Comparison of ENCODE assay signal across 24 mouse cellular contexts in genomic region chr2:18974882-18975645, GRCm38 (mm10). TPM values are rescaled to one million over a fixed set of nuclear protein-coding genes. Genes with fewer than 3 reads are reported as not detected.
DNase-seq lines count a peak whose midpoint lies in the region; ATAC-seq lines count a peak whose summit lies in the region.
"Had no signal": no experiment of that assay in that cellular context is flagged by ENCODE, and none has a peak within 500 bp of the region (broad histone marks: within the 10 kb centered on the region; RNA-seq: fewer than 3 reads in every experiment).

No protein-coding gene starts in this region.

- WGBS in midbrain, embryonic 15.5 days = 54% methylated on average over 4 of the region's 4 CpGs
- WGBS in midbrain, embryonic 10.5 days = 78% methylated on average over 4 of the region's 4 CpGs
- WGBS in embryonic facial prominence, embryonic 14.5 days = 46% methylated on average over 4 of the region's 4 CpGs
- 39% methylated on average over 4 of the region's 4 CpGs for WGBS in liver, embryonic 16.5 days (ENCODE audit: insufficient replicate concordance)

- 0 out of 2 replicates have a peak, but pooled peaks have one; percentile 24 for ATAC-seq in midbrain, embryonic 15.5 days (replicated peaks)
- peak; percentile 55 for ATAC-seq in embryonic facial prominence, embryonic 14.5 days (ENCODE audit: low read depth)
- ATAC-seq in liver, embryonic 16.5 days (ENCODE audit: low read depth) = 0 out of 2 replicates have a peak, but pooled peaks have one; percentile 46
- no peak; the same call in 1 of the 2 replicates for ATAC-seq in monocyte, adult 5-6 weeks (replicated peaks; ENCODE audit: insufficient number of reproducible peaks, low FRiP score, low TSS enrichment, poor library complexity, severe bottlenecking)
- ATAC-seq: CD4-positive, CD25-positive, alpha-beta regulatory T cell, adult 4 months; forebrain, embryonic 16.5 days; inflammation-experienced regulatory T-cells, adult 6 months; midbrain, embryonic 16.5 days had no signal

- no peak overlapping the region for H3K27ac ChIP-seq in midbrain, embryonic 15.5 days
- H3K27ac ChIP-seq in midbrain, embryonic 10.5 days (replicated peaks) = no peak overlapping the region
- no peak overlapping the region for H3K27ac ChIP-seq in embryonic facial prominence, embryonic 14.5 days (replicated peaks; ENCODE audit: low read depth, low read length)
- no peak overlapping the region for H3K27ac ChIP-seq in liver, embryonic 16.5 days (ENCODE audit: low read length)
- H3K27ac ChIP-seq: heart, adult 2 months; heart, embryonic 15.5 days; hindbrain, embryonic 12.5 days; limb, embryonic 15.5 days; stomach, embryonic 15.5 days had no signal

- no peak overlapping the region for H3K9ac ChIP-seq in midbrain, embryonic 15.5 days
- no peak overlapping the region for H3K9ac ChIP-seq in embryonic facial prominence, embryonic 14.5 days (ENCODE audit: low read depth, low read length)
- H3K9ac ChIP-seq in liver, embryonic 16.5 days (ENCODE audit: low read depth, low read length) = no peak overlapping the region
- H3K9ac ChIP-seq: heart, embryonic 15.5 days; hindbrain, embryonic 12.5 days; limb, embryonic 15.5 days; stomach, embryonic 15.5 days had no signal

- H3K4me1 ChIP-seq in midbrain, embryonic 15.5 days = no peaks in the 10 kb centered on the region
- H3K4me1 ChIP-seq in midbrain, embryonic 10.5 days = peaks cover 11% of the 10 kb centered on the region
- H3K4me1 ChIP-seq in embryonic facial prominence, embryonic 14.5 days (ENCODE audit: control insufficient read depth, insufficient read depth, low read length) = 0 out of 2 replicates have a peak, but pooled peaks cover 5% of the 10 kb centered on the region
- peaks cover 25% of the 10 kb centered on the region for H3K4me1 ChIP-seq in liver, embryonic 16.5 days (ENCODE audit: control insufficient read depth, low read depth, low read length)

- no peaks in the 10 kb centered on the region for H3K9me3 ChIP-seq in midbrain, embryonic 15.5 days
- 0 out of 2 replicates have a peak, but pooled peaks cover 4% of the 10 kb centered on the region for H3K9me3 ChIP-seq in midbrain, embryonic 10.5 days (replicated peaks)
- H3K9me3 ChIP-seq in embryonic facial prominence, embryonic 14.5 days (ENCODE audit: control insufficient read depth, low read length) = peaks cover 8% of the 10 kb centered on the region; the same call in 1 of the 2 replicates
- no peaks in the 10 kb centered on the region for H3K9me3 ChIP-seq in liver, embryonic 16.5 days (replicated peaks; ENCODE audit: control insufficient read depth, low read length)
- H3K9me3 ChIP-seq: stomach, embryonic 15.5 days had no signal

- no peak overlapping the region for H3K4me3 ChIP-seq in midbrain, embryonic 15.5 days
- no peak overlapping the region for H3K4me3 ChIP-seq in midbrain, embryonic 10.5 days
- H3K4me3 ChIP-seq in embryonic facial prominence, embryonic 14.5 days (ENCODE audit: low read depth, low read length) = no peak overlapping the region
- H3K4me3 ChIP-seq in liver, embryonic 16.5 days (ENCODE audit: low read depth, low read length) = no peak overlapping the region
- H3K4me3 ChIP-seq: heart, adult 2 months; heart, embryonic 15.5 days; hindbrain, embryonic 12.5 days; limb, embryonic 15.5 days; stomach, embryonic 15.5 days had no signal

- H3K36me3 ChIP-seq in midbrain, embryonic 15.5 days (replicated peaks) = no peaks in the 10 kb centered on the region
- H3K36me3 ChIP-seq in midbrain, embryonic 10.5 days = no peaks in the 10 kb centered on the region
- no peaks in the 10 kb centered on the region for H3K36me3 ChIP-seq in embryonic facial prominence, embryonic 14.5 days (ENCODE audit: control insufficient read depth, insufficient read depth, low read length)
- no peaks in the 10 kb centered on the region for H3K36me3 ChIP-seq in liver, embryonic 16.5 days (ENCODE audit: control insufficient read depth, insufficient read depth)
- H3K36me3 ChIP-seq: heart, embryonic 15.5 days; hindbrain, embryonic 12.5 days; limb, embryonic 15.5 days; stomach, embryonic 15.5 days had no signal

- DNase-seq in midbrain, embryonic 10.5 days (ENCODE audit: low spot score) = no peak
- DNase-seq in embryonic facial prominence, embryonic 14.5 days (ENCODE audit: low spot score) = no peak
- DNase-seq in cerebellum, adult 9-11 months = no peak
- DNase-seq in adrenal gland, postnatal 14 days = no peak
- DNase-seq: adrenal gland, postnatal 10 days; cerebellum, adult 8-10 months; heart, adult 2 months; kidney, adult 9 months; kidney, postnatal 4 days; lung, postnatal 14 days; right cerebral cortex, adult 18-20 months; thymus, adult 2 months had no signal

- no peak overlapping the region for H3K4me2 ChIP-seq in midbrain, embryonic 15.5 days
- no peak overlapping the region for H3K4me2 ChIP-seq in embryonic facial prominence, embryonic 14.5 days (ENCODE audit: low read depth, low read length)
- H3K4me2 ChIP-seq in liver, embryonic 16.5 days (ENCODE audit: low read depth, low read length) = peak overlapping the region; percentile 25; the same call in 1 of the 2 replicates
- H3K4me2 ChIP-seq: heart, embryonic 15.5 days; hindbrain, embryonic 12.5 days; limb, embryonic 15.5 days; stomach, embryonic 15.5 days had no signal

- no peaks in the 10 kb centered on the region for H3K27me3 ChIP-seq in midbrain, embryonic 15.5 days (replicated peaks)
- no peaks in the 10 kb centered on the region for H3K27me3 ChIP-seq in midbrain, embryonic 10.5 days (ENCODE audit: low read depth, poor library complexity, severe bottlenecking)
- no peaks in the 10 kb centered on the region for H3K27me3 ChIP-seq in embryonic facial prominence, embryonic 14.5 days (replicated peaks; ENCODE audit: control insufficient read depth, insufficient read depth, low read length)
- no peaks in the 10 kb centered on the region for H3K27me3 ChIP-seq in liver, embryonic 16.5 days (ENCODE audit: control insufficient read depth, insufficient read depth, low read depth, low read length)
- H3K27me3 ChIP-seq: heart, embryonic 15.5 days; hindbrain, embryonic 12.5 days; limb, embryonic 15.5 days; stomach, embryonic 15.5 days had no signal

RNA-seq across cellular contexts. Expression of gene Pip4k2a, which starts 22.9 kb away (rescaled TPM):
- 10.5 and 10.7 TPM in 2 replicates for polyA plus RNA-seq in midbrain, embryonic 15.5 days (2015; fragmentation: Nextera tagmentation; extraction: Ambion mirVana)
- polyA plus RNA-seq in midbrain, embryonic 10.5 days (2016; fragmentation: Nextera tagmentation; extraction: Ambion mirVana) = 7.7 and 7.9 TPM in 2 replicates
- polyA plus RNA-seq in embryonic facial prominence, embryonic 14.5 days (2014; fragmentation: Nextera tagmentation; extraction: Ambion mirVana) = 15.4 and 16.2 TPM in 2 replicates
- polyA plus RNA-seq in liver, embryonic 16.5 days (2015; fragmentation: Nextera tagmentation; extraction: Ambion mirVana) = 13.5 and 14.6 TPM in 2 replicates
- 117 to 157 TPM (median 133 TPM) in 3 replicates for total RNA-seq in monocyte, adult 5-6 weeks (2017)
- total RNA-seq in adrenal gland, postnatal 14 days (2021) = 25.3 and 29.4 TPM in 2 replicates

RNA-seq across cellular contexts. Expression of gene 4930426L09Rik, which starts 23.1 kb away (rescaled TPM):
- 0.38 and 0.59 TPM in 2 replicates for polyA plus RNA-seq in midbrain, embryonic 15.5 days (2015; fragmentation: Nextera tagmentation; extraction: Ambion mirVana)
- polyA plus RNA-seq in midbrain, embryonic 10.5 days (2016; fragmentation: Nextera tagmentation; extraction: Ambion mirVana) = 0.16 and 0.41 TPM in 2 replicates
- polyA plus RNA-seq in embryonic facial prominence, embryonic 14.5 days (2014; fragmentation: Nextera tagmentation; extraction: Ambion mirVana) = 0.49 and 0.92 TPM in 2 replicates
- polyA plus RNA-seq in liver, embryonic 16.5 days (2015; fragmentation: Nextera tagmentation; extraction: Ambion mirVana) = 0.12 and 0.15 TPM in 2 replicates
- 1.7 to 2.6 TPM (median 2.0 TPM) in 3 replicates for total RNA-seq in monocyte, adult 5-6 weeks (2017)
- total RNA-seq in adrenal gland, postnatal 14 days (2021) = 0.22 and 0.83 TPM in 2 replicates
- total RNA-seq: gastrocnemius, adult 18-20 months; heart, adult 2 months had no signal
